Mouse (Mus musculus): ENCODE results near the gene Rbmx.

DNA sequence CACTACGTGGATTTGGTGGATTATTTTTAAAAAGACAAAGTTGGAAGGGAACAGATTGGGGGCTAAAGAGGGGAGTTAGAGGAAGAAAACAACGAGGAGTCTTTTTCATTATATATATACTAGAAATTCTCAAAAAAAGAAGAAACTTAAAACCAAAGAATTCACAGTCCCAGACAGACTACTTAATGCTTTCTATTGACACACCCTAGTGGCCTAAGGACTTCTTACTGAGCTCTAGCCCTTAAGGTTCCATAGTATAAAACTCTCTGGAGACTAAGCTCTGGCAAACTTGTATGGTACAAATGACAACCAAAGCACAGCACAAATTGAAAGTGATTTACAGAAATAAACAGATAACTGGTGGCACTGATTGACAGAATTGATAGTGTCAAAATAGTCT is 18.8 kb downstream of the Rbmx start:
- TF ChIP-seq TAL1 (IDR thresholded peaks at IDR 0.05; ENCODE audit: low read length) (no peak), GATA1 (IDR thresholded peaks at IDR 0.05; ENCODE audit: low read length) (no peak)
